Mouse (Mus musculus) kidney, postnatal 0 days (tissue): ENCODE measurements around the gene Pitx2. TPM values are rescaled to one million over a fixed set of nuclear protein-coding genes. Genes with fewer than 3 reads are reported as not detected.

ENCODE experiments used
- ATAC-seq: fragments of 200-750 bp; cut with Nextera tagmentation; replicated peaks from 2 replicates; pipeline ENCODE4 v1.8.0; 2017; ENCODE audit warnings: low read depth, moderate number of reproducible peaks, moderate TSS enrichment, moderate library complexity; ENCODE audit not compliant: low FRiP score
- DNase-seq: peaks from one replicate; pipeline ENCODE4 v3.0.0-alpha.2; 2016; ENCODE audit warnings: low spot score
- H3K27ac ChIP-seq: fragments of 300-500 bp; sonication (generic); 2 replicates; pipeline ENCODE4 v1.5.1; 2014; ENCODE audit warnings: mild to moderate bottlenecking
- H3K27me3 ChIP-seq: fragments of 300-500 bp; sonication (generic); 2 replicates; pipeline ENCODE4 v1.6.1; 2014; ENCODE audit warnings: low read length, mixed read lengths; ENCODE audit not compliant: insufficient read depth
- H3K36me3 ChIP-seq: fragments of 300-500 bp; sonication (generic); 2 replicates; pipeline ENCODE4 v1.6.1; 2014; ENCODE audit warnings: low read length, mixed read lengths; ENCODE audit not compliant: insufficient read depth
- H3K4me1 ChIP-seq: fragments of 300-500 bp; sonication (generic); replicated peaks from 2 replicates; pipeline ENCODE4 v1.6.1; 2014; ENCODE audit warnings: antibody characterized with exemption, low read length, mixed read lengths; ENCODE audit not compliant: insufficient read depth
- H3K4me2 ChIP-seq: fragments of 300-500 bp; sonication (generic); 2 replicates; pipeline ENCODE4 v1.6.1; 2014; ENCODE audit warnings: mild to moderate bottlenecking, low read length, moderate library complexity, mixed read lengths
- H3K4me3 ChIP-seq: fragments of 300-500 bp; sonication (generic); replicated peaks from 2 replicates; pipeline ENCODE4 v1.5.1; 2014; ENCODE audit warnings: low read depth, low read length
- H3K9ac ChIP-seq: fragments of 300-500 bp; sonication (generic); 2 replicates; pipeline ENCODE4 v1.6.1; 2014; ENCODE audit warnings: low read depth, low read length
- H3K9me3 ChIP-seq: fragments of 300-500 bp; sonication (generic); replicated peaks from 2 replicates; pipeline ENCODE4 v1.6.1; 2016; ENCODE audit warnings: low read length, inconsistent platforms, mixed read lengths
- CTCF ChIP-seq: IDR thresholded peaks from 2 replicates; pipeline ENCODE4 v1.5.1; 2016; ENCODE audit warnings: antibody characterized with exemption, low read depth, mild to moderate bottlenecking, moderate library complexity
- WGBS: fragments of 180-500 bp; shearing (Covaris S2); extraction: QIAGEN DNeasy Blood & Tissue Kit; methylation state at CpG from one replicate; pipeline ENCODE4 v1.1.7; 2014; 5-methylcytosine and 5-hydroxymethylcytosine counted together
- polyA plus RNA-seq: library from polyadenylated mRNA; unstranded; fragments of >200 nt; fragmentation: Nextera tagmentation; extraction: Ambion mirVana; gene quantifications from 2 replicates; pipeline ENCODE4 v1.2.1, GENCODE M21; 2015

Pitx2 gene
- polyA plus RNA-seq, 1 experiment from 2014 or later, result 6.5 TPM

DNA sequence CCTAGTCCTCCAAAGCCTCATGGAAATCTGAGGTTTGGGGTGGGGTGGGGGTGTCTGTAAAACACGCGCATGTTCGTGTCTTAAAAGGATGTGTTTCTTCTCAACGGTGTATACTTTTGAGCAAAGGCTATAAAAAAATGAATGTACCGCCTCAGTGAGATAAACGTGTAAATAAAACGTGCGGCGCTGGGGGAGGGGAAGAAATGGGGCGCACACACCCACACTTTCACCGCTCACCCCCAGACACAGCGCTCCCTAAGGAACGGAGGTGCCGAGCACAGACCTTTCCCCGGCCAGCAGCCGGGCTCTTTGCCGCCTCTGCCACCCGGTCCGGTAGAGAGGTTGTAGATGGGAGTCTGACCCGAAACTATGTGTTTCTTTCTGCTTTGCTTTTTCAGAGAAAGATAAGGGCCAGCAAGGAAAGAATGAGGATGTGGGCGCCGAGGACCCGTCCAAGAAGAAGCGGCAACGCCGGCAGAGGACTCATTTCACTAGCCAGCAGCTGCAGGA lies 15.6 kb downstream of the Pitx2 start:
- Histone ChIP-seq H3K9me3 (no peaks in the 10 kb centered on the region), H3K27ac (no peak overlapping the region), H3K4me1 (peaks cover 4% of the 10 kb centered on the region; the same call in 1 of the 2 replicates), H3K36me3 (no peaks in the 10 kb centered on the region), H3K4me3 (peak overlapping the region; percentile 45), H3K4me2 (peak overlapping the region; percentile 72), H3K27me3 (peaks cover 89% of the 10 kb centered on the region), H3K9ac (peak overlapping the region; percentile 42)
- no peak for ATAC-seq
- no peak for TF ChIP-seq CTCF
- 2% methylated on average over 26 of the region's 26 CpGs for WGBS
- DNase-seq, result no peak

DNA sequence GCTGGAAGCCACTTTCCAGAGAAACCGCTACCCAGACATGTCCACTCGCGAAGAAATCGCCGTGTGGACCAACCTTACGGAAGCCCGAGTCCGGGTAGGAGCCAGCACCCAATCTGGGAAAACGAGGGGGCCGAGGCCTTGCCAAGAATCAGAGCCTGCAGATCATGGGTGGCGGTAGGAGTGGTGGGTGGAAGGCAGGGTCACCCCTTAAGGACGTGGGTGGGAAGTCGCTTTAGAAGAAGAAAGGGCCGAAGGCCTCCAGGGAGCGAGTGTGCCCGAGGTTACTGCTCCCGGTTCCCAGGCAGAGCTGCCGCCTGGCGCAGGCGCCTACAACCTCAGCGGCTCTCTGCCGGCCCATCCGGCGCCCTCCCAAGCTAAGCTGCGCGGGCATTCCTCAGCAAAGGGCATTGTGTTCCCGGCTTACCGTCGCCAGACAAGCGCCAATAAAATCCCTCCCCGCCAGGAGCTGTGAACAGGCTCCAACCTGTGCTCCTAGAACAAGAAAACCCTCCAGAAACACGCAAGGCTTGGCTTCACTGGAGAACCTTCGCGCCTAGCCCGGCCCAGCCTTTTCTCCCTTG lies 16.2 kb downstream of the Pitx2 start:
- Histone ChIP-seq H3K4me3 (peak overlapping the region; percentile 45), H3K27ac (0 out of 2 replicates have a peak overlapping the region, but pooled peaks have one; percentile 16), H3K36me3 (no peaks in the 10 kb centered on the region), H3K9me3 (no peaks in the 10 kb centered on the region), H3K4me2 (peak overlapping the region; percentile 33), H3K9ac (peak overlapping the region; percentile 42; the same call in 1 of the 2 replicates), H3K27me3 (peaks cover 85% of the 10 kb centered on the region), H3K4me1 (peaks cover 4% of the 10 kb centered on the region; the same call in 1 of the 2 replicates)
- DNase-seq (no peak), ATAC-seq (no peak)
- WGBS, result 3% methylated on average over 35 of the region's 35 CpGs
- TF ChIP-seq CTCF, result no peak

- Histone ChIP-seq H3K4me1 (peaks cover 4% of the 10 kb centered on the region; the same call in 1 of the 2 replicates), H3K4me2 (no peak overlapping the region)
Measured at GRCm38 (mm10) chr3:129216491-129216890, 16.8 kb downstream of the Pitx2 start.

GRCm38 (mm10) chr3:129216911-129217561 lies 17.4 kb downstream of the Pitx2 start:
- 0 out of 2 replicates have a peak overlapping the region, but pooled peaks have one; percentile 9 for H3K4me2 ChIP-seq
- no peak for DNase-seq
- H3K27me3 ChIP-seq, result peaks cover 79% of the 10 kb centered on the region
- H3K27ac ChIP-seq, result peak overlapping the region; percentile 42; the same call in 1 of the 2 replicates
- TF ChIP-seq CTCF, result no peak
- H3K9ac ChIP-seq, result no peak overlapping the region
- peaks cover 4% of the 10 kb centered on the region; the same call in 1 of the 2 replicates for H3K4me1 ChIP-seq
- H3K9me3 ChIP-seq, result no peaks in the 10 kb centered on the region
- H3K36me3 ChIP-seq, result no peaks in the 10 kb centered on the region
- ATAC-seq, result no peak
- H3K4me3 ChIP-seq, result 0 out of 2 replicates have a peak overlapping the region, but pooled peaks have one; percentile 45
- 2% methylated on average over 34 of the region's 34 CpGs for WGBS

More at GRCm38 (mm10) chr3:129216491-129216890, 16.8 kb downstream of the Pitx2 start:
- Histone ChIP-seq H3K9ac (no peak overlapping the region), H3K27ac (no peak overlapping the region), H3K4me3 (peak overlapping the region; percentile 45; the same call in 1 of the 2 replicates), H3K9me3 (no peaks in the 10 kb centered on the region), H3K27me3 (peaks cover 79% of the 10 kb centered on the region), H3K36me3 (no peaks in the 10 kb centered on the region)
- ATAC-seq (no peak), DNase-seq (no peak)
- TF ChIP-seq CTCF, result no peak
- WGBS, result 3% methylated on average over 9 of the region's 9 CpGs

DNA sequence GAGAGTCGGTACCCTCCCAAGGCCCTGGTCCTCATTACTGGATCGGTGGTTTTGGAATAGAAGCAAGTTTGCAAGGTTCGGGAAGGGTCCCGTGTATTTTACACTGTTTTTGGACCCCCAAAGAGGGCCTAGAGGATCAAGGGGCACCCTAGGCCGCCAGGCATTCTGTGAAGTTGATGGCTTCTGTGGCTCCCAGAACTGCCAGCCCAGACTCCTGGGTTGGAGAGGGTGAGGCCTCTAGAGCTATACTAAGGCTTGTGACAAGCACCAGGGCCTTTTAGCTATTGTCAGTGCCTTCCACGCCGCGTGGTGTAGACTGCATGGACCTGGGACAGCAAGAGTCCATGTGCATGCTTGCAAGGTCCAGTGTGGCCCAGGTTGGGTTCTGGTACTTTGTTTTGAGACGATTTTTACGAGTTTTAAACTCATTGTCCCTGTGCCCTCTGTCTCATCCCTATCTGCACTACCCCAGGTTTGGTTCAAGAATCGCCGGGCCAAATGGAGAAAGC lies 18.2 kb downstream of the Pitx2 start:
- Histone ChIP-seq H3K4me2 (no peak overlapping the region), H3K9ac (no peak overlapping the region), H3K36me3 (no peaks in the 10 kb centered on the region), H3K27ac (peak overlapping the region; percentile 42; the same call in 1 of the 2 replicates), H3K4me3 (0 out of 2 replicates have a peak overlapping the region, but pooled peaks have one; percentile 1), H3K9me3 (no peaks in the 10 kb centered on the region), H3K27me3 (peaks cover 77% of the 10 kb centered on the region), H3K4me1 (peaks cover 4% of the 10 kb centered on the region; the same call in 1 of the 2 replicates)
- WGBS, result 4% methylated on average over 12 of the region's 12 CpGs
- DNase-seq (no peak), ATAC-seq (no peak)
- no peak for TF ChIP-seq CTCF

- peaks cover 4% of the 10 kb centered on the region; the same call in 1 of the 2 replicates for H3K4me1 ChIP-seq
- no peaks in the 10 kb centered on the region for H3K9me3 ChIP-seq
- no peaks in the 10 kb centered on the region for H3K36me3 ChIP-seq
- no peak for DNase-seq
- H3K4me3 ChIP-seq, result 0 out of 2 replicates have a peak overlapping the region, but pooled peaks have one; percentile 1
- no peak for ATAC-seq
- 0 out of 2 replicates have a peak overlapping the region, but pooled peaks have one; percentile 0 for H3K4me2 ChIP-seq
- 0 out of 2 replicates have a peak overlapping the region, but pooled peaks have one; percentile 42 for H3K27ac ChIP-seq
- H3K27me3 ChIP-seq, result peaks cover 77% of the 10 kb centered on the region
- 2% methylated on average over 41 of the region's 41 CpGs for WGBS
- no peak for TF ChIP-seq CTCF
- peak overlapping the region; percentile 38; the same call in 1 of the 2 replicates for H3K9ac ChIP-seq
Measured at GRCm38 (mm10) chr3:129218371-129218921, 18.8 kb downstream of the Pitx2 start.
